22 mouse cellular contexts compared by ENCODE assay signal in genomic region chr1:158741449-158741848, GRCm38 (mm10).
DNase-seq lines count a peak whose midpoint lies in the region; ATAC-seq lines count a peak whose summit lies in the region.
"Had no signal": no experiment of that assay in that cellular context is flagged by ENCODE, and none has a peak within 500 bp of the region (broad histone marks: within the 10 kb centered on the region; RNA-seq: fewer than 3 reads in every experiment).

No protein-coding gene starts in this region.

- H3K36me3 ChIP-seq in neural tube, embryonic 15.5 days, result no peaks in the 10 kb centered on the region
- H3K36me3 ChIP-seq in embryonic facial prominence, embryonic 11.5 days (replicated peaks; ENCODE audit: control insufficient read depth, insufficient read depth, low read depth, low read length), result no peaks in the 10 kb centered on the region
- H3K36me3 ChIP-seq in limb, embryonic 11.5 days (ENCODE audit: control insufficient read depth, insufficient read depth, low read length), result no peaks in the 10 kb centered on the region
- H3K36me3 ChIP-seq: heart, embryonic 10.5 days; hindbrain, embryonic 12.5 days; limb, embryonic 15.5 days; liver, embryonic 15.5 days; midbrain, embryonic 15.5 days had no signal

- H3K4me1 ChIP-seq in neural tube, embryonic 15.5 days, result no peaks in the 10 kb centered on the region; the same call in 1 of the 2 replicates
- no peaks in the 10 kb centered on the region for H3K4me1 ChIP-seq in embryonic facial prominence, embryonic 11.5 days (ENCODE audit: control insufficient read depth, insufficient read depth, low read length)
- no peaks in the 10 kb centered on the region for H3K4me1 ChIP-seq in limb, embryonic 11.5 days (ENCODE audit: control insufficient read depth, insufficient read depth, low read length)
- H3K4me1 ChIP-seq: heart, embryonic 10.5 days; hindbrain, embryonic 12.5 days; liver, embryonic 15.5 days; megakaryocyte, embryonic 14.5 days had no signal

- no peak for ATAC-seq in neural tube, embryonic 15.5 days (ENCODE audit: low FRiP score)
- no peak for ATAC-seq in embryonic facial prominence, embryonic 11.5 days (replicated peaks; ENCODE audit: insufficient number of reproducible peaks, low FRiP score, low TSS enrichment, low read depth)
- no peak for ATAC-seq in limb, embryonic 11.5 days (ENCODE audit: insufficient number of reproducible peaks, low FRiP score, low TSS enrichment, low read depth)
- ATAC-seq: inflammation-experienced regulatory T-cells, adult 6 months; midbrain, embryonic 15.5 days had no signal

- no peaks in the 10 kb centered on the region for H3K27me3 ChIP-seq in neural tube, embryonic 15.5 days (replicated peaks)
- H3K27me3 ChIP-seq in embryonic facial prominence, embryonic 11.5 days (ENCODE audit: control insufficient read depth, insufficient read depth, low read length), result no peaks in the 10 kb centered on the region
- no peaks in the 10 kb centered on the region for H3K27me3 ChIP-seq in limb, embryonic 11.5 days (ENCODE audit: control insufficient read depth, insufficient read depth, low read length)
- H3K27me3 ChIP-seq: hindbrain, embryonic 12.5 days; liver, embryonic 15.5 days; megakaryocyte, embryonic 14.5 days; midbrain, embryonic 15.5 days had no signal

- no peak overlapping the region for H3K9ac ChIP-seq in neural tube, embryonic 15.5 days (replicated peaks)
- no peak overlapping the region for H3K9ac ChIP-seq in embryonic facial prominence, embryonic 11.5 days (replicated peaks; ENCODE audit: low read length)
- no peak overlapping the region for H3K9ac ChIP-seq in limb, embryonic 11.5 days (ENCODE audit: low read length)
- H3K9ac ChIP-seq: hindbrain, embryonic 12.5 days; limb, embryonic 15.5 days; liver, embryonic 15.5 days; midbrain, embryonic 15.5 days had no signal

- no peak overlapping the region for H3K4me3 ChIP-seq in neural tube, embryonic 15.5 days (replicated peaks)
- no peak overlapping the region for H3K4me3 ChIP-seq in embryonic facial prominence, embryonic 11.5 days (ENCODE audit: low read depth, low read length)
- H3K4me3 ChIP-seq in limb, embryonic 11.5 days (ENCODE audit: low read depth, low read length), result no peak overlapping the region
- H3K4me3 ChIP-seq: heart, embryonic 10.5 days; hindbrain, embryonic 12.5 days; limb, embryonic 15.5 days; liver, embryonic 15.5 days; megakaryocyte, embryonic 14.5 days; midbrain, embryonic 15.5 days; myocyte had no signal

- DNase-seq in neural tube, embryonic 10.5 days (ENCODE audit: extremely low spot score, low spot score), result peak; percentile 33
- DNase-seq in embryonic facial prominence, embryonic 11.5 days (ENCODE audit: low spot score), result peak; percentile 69
- DNase-seq in limb, embryonic 11.5 days (ENCODE audit: low spot score), result peak; percentile 32
- DNase-seq in lung, adult 18-20 months, result no peak
- DNase-seq in thymus, adult 18-20 months, result no peak
- DNase-seq in gastrocnemius, postnatal 14 days, result no peak
- DNase-seq: adrenal gland, postnatal 10 days; cerebellum, adult 9-11 months; gastrocnemius, postnatal 36 days; kidney, adult 2 months; kidney, postnatal 25 days; lung, postnatal 14 days; thymus, postnatal 14 days had no signal

- no peaks in the 10 kb centered on the region for H3K9me3 ChIP-seq in neural tube, embryonic 15.5 days (replicated peaks)
- no peaks in the 10 kb centered on the region for H3K9me3 ChIP-seq in embryonic facial prominence, embryonic 11.5 days (replicated peaks; ENCODE audit: control insufficient read depth, low read length)
- H3K9me3 ChIP-seq in limb, embryonic 11.5 days (ENCODE audit: control insufficient read depth, low read length), result no peaks in the 10 kb centered on the region
- H3K9me3 ChIP-seq: heart, embryonic 10.5 days; hindbrain, embryonic 12.5 days; limb, embryonic 15.5 days; liver, embryonic 15.5 days; midbrain, embryonic 15.5 days had no signal

- no peak overlapping the region for H3K27ac ChIP-seq in neural tube, embryonic 15.5 days (replicated peaks)
- H3K27ac ChIP-seq in embryonic facial prominence, embryonic 11.5 days (replicated peaks; ENCODE audit: low read depth, low read length), result no peak overlapping the region
- H3K27ac ChIP-seq in limb, embryonic 11.5 days (replicated peaks; ENCODE audit: low read depth, low read length), result no peak overlapping the region
- H3K27ac ChIP-seq: heart, embryonic 10.5 days; hindbrain, embryonic 12.5 days; limb, embryonic 15.5 days; liver, embryonic 15.5 days; midbrain, embryonic 15.5 days had no signal

- 54% methylated on average over 5 of the region's 5 CpGs for WGBS in neural tube, embryonic 15.5 days
- WGBS in embryonic facial prominence, embryonic 11.5 days, result 36% methylated on average over 5 of the region's 5 CpGs
- 30% methylated on average over 5 of the region's 5 CpGs for WGBS in limb, embryonic 11.5 days

- no peak overlapping the region for H3K4me2 ChIP-seq in neural tube, embryonic 15.5 days
- H3K4me2 ChIP-seq in embryonic facial prominence, embryonic 11.5 days (ENCODE audit: low read depth, low read length), result no peak overlapping the region
- no peak overlapping the region for H3K4me2 ChIP-seq in limb, embryonic 11.5 days (ENCODE audit: low read depth, severe bottlenecking)
- H3K4me2 ChIP-seq: hindbrain, embryonic 12.5 days; limb, embryonic 15.5 days; liver, embryonic 15.5 days; midbrain, embryonic 15.5 days had no signal

- intact Hi-C loops in gastrocnemius, postnatal 14 days (cut with DNase I; ENCODE audit: low total_unique reads), result no loop called here

Comparison
In these comparisons a context has a peak if more than half of its experiments do, and no peak if none do; other contexts are left out.
1. DNase-seq: peak in neural tube, embryonic 10.5 days (single experiment), embryonic facial prominence, embryonic 11.5 days (single experiment) and limb, embryonic 11.5 days (single experiment); none in lung, adult 18-20 months (0 of 2), thymus, adult 18-20 months (0 of 2) and gastrocnemius, postnatal 14 days (single experiment).